Mouse (Mus musculus): Measurements from ENCODE around the gene Klf12. TPM values are rescaled to one million over a fixed set of nuclear protein-coding genes. Genes with fewer than 3 reads are reported as not detected.

Gene Klf12
- polyA plus RNA-seq, 1 experiment from 2014 or later, result 5.7 TPM

DNA sequence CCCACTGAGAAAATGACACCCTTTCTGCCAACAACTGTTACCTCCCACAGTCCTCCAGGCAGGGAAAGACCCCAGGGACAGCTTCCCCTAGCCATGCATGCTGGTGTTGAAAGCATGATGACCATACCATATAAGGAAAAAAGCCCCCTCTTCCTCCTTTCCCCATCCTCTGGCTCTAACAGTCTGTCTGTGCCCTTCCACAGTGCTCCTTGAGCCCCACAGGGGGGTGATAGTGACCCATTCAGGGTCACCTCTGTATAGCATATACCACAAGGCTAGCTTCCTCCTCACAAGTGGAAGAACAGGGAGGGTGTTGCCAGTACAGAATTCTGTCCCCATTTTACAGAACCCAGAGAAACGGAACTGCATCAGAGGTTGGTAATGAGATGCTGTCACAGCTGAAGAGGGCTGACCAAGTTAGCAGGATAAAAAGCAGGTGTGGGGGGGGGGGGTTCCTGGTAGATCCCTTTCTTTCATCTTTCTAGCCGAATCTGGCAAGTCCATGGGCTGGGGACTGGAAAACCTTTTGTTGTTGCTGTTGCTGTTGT, 214.9 kb downstream of the Klf12 start:
- Histone ChIP-seq H3K4me1 (ENCODE audit: control insufficient read depth in 2 of 2, insufficient read depth in 2 of 2, low read length in 2 of 2) (peaks cover 2 to 7% of the 10 kb centered on the region in 2 experiments; a peak in 3 of 4 replicates), H3K4me2 (ENCODE audit: low read length) (no peak overlapping the region), H3K27ac (replicated peaks in 1 of 2; ENCODE audit: control insufficient read depth in 1 of 2, insufficient read depth in 1 of 2, low read depth in 2 of 2, low read length in 2 of 2) (no peak overlapping the region), H3K9me3 (ENCODE audit: control insufficient read depth, low read length) (no peaks in the 10 kb centered on the region), H3K27me3 (ENCODE audit: control insufficient read depth, insufficient read depth, low read length) (no peaks in the 10 kb centered on the region), H3K4me3 (ENCODE audit: control insufficient read depth in 1 of 2, insufficient read depth in 1 of 2, low read depth in 1 of 2, low read length in 2 of 2) (no peak overlapping the region), H3K36me3 (ENCODE audit: control insufficient read depth, insufficient read depth, low read length) (no peaks in the 10 kb centered on the region), H3K9ac (ENCODE audit: low read length) (no peak overlapping the region)
- 54% methylated on average over 2 of the region's 2 CpGs for WGBS
- no peak for ATAC-seq (ENCODE audit: insufficient number of reproducible peaks, insufficient read depth, low FRiP score, low read depth)

DNA sequence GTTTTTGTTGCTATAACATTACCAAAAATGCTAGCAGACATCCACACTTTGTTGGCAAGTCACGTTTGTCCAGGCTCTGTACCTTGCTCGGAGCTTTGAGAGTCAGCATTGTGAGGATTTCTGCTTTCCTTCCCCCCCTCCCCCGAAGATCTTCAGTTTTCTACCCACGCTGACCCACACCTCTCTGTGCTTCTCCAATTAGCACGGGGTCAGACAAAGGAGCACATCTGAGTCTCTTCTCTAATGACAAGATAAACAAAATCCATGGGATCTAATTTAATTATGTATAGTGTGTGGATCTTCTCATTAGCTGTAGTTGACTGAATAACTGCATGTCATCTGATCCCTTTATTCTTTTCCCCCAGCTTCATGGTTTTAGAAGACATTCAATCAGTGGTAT, 215.8 kb downstream of the Klf12 start:
- H3K4me2 ChIP-seq (ENCODE audit: low read length), result no peak overlapping the region
- H3K27ac ChIP-seq (replicated peaks in 1 of 2; ENCODE audit: control insufficient read depth in 1 of 2, insufficient read depth in 1 of 2, low read depth in 2 of 2, low read length in 2 of 2), result no peak overlapping the region
- no peak overlapping the region for H3K4me3 ChIP-seq (ENCODE audit: control insufficient read depth in 1 of 2, insufficient read depth in 1 of 2, low read depth in 1 of 2, low read length in 2 of 2)
- no peak overlapping the region for H3K9ac ChIP-seq (ENCODE audit: low read length)
- no peaks in the 10 kb centered on the region for H3K27me3 ChIP-seq (ENCODE audit: control insufficient read depth, insufficient read depth, low read length)
- H3K36me3 ChIP-seq (ENCODE audit: control insufficient read depth, insufficient read depth, low read length), result no peaks in the 10 kb centered on the region
- WGBS, result 53% methylated on average over 5 of the region's 5 CpGs
- no peaks in the 10 kb centered on the region for H3K9me3 ChIP-seq (ENCODE audit: control insufficient read depth, low read length)
- ATAC-seq (ENCODE audit: insufficient number of reproducible peaks, insufficient read depth, low FRiP score, low read depth), result no peak
- peaks cover 2 to 7% of the 10 kb centered on the region in 2 experiments; a peak in 3 of 4 replicates for H3K4me1 ChIP-seq (ENCODE audit: control insufficient read depth in 2 of 2, insufficient read depth in 2 of 2, low read length in 2 of 2)

DNA sequence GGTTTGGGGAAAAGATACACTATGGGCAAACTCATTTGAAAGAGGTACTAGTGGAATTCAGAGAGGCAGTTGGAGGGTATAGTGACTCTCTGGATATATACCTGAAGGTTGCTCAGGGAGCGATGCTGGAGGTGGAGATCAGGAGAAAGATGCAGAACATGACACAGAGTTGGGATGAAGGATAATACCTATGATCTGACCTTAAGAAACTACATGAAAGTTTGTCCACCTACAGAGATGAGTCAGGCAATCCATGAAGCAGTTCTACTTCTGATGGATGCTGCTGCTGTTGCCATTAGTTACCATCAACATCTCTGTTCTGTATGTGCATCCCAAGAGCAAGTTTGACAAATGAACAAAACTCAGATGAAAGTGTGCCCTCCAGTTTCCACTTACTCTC, 222.0 kb downstream of the Klf12 start:
- no peak overlapping the region for H3K4me2 ChIP-seq (ENCODE audit: low read length)
- H3K27me3 ChIP-seq (ENCODE audit: control insufficient read depth, insufficient read depth, low read length), result no peaks in the 10 kb centered on the region
- no peaks in the 10 kb centered on the region for H3K9me3 ChIP-seq (ENCODE audit: control insufficient read depth, low read length)
- no peak overlapping the region for H3K4me3 ChIP-seq (ENCODE audit: control insufficient read depth in 1 of 2, insufficient read depth in 1 of 2, low read depth in 1 of 2, low read length in 2 of 2)
- H3K36me3 ChIP-seq (ENCODE audit: control insufficient read depth, insufficient read depth, low read length), result no peaks in the 10 kb centered on the region
- H3K27ac ChIP-seq (replicated peaks in 1 of 2; ENCODE audit: control insufficient read depth in 1 of 2, insufficient read depth in 1 of 2, low read depth in 2 of 2, low read length in 2 of 2), result no peak overlapping the region
- WGBS, result 100% methylated on average over 1 of the region's 1 CpGs
- no peak for ATAC-seq (ENCODE audit: insufficient number of reproducible peaks, insufficient read depth, low FRiP score, low read depth)
- no peaks in the 10 kb centered on the region for H3K4me1 ChIP-seq (ENCODE audit: control insufficient read depth in 2 of 2, insufficient read depth in 2 of 2, low read length in 2 of 2)
- H3K9ac ChIP-seq (ENCODE audit: low read length), result no peak overlapping the region

DNA sequence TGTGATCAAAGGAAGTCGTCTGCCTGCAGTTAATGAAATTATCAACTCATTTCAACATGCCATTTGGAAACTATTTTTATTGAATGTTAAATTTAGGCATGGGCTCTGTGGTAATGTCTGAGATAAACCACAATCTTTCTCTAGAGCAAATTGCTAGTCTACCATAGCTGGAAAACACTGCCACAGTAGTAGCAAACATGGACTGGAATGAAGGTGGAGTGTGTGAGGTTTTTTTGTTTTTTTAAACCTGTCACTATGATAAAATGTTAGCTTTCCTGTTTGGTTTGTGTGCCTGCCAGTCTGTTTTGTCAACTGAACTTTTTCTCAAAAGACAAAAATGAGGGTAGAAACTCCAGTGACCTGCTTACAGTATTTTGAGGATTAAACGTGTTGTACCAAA, 230.3 kb downstream of the Klf12 start:
- Histone ChIP-seq H3K4me2 (ENCODE audit: low read length) (no peak overlapping the region), H3K27me3 (ENCODE audit: control insufficient read depth, insufficient read depth, low read length) (no peaks in the 10 kb centered on the region), H3K27ac (replicated peaks in 1 of 2; ENCODE audit: control insufficient read depth in 1 of 2, insufficient read depth in 1 of 2, low read depth in 2 of 2, low read length in 2 of 2) (no peak overlapping the region), H3K36me3 (ENCODE audit: control insufficient read depth, insufficient read depth, low read length) (no peaks in the 10 kb centered on the region), H3K4me1 (ENCODE audit: control insufficient read depth in 2 of 2, insufficient read depth in 2 of 2, low read length in 2 of 2) (peaks cover 0 to 2% of the 10 kb centered on the region in 2 experiments; a peak in 1 of 4 replicates), H3K9me3 (ENCODE audit: control insufficient read depth, low read length) (no peaks in the 10 kb centered on the region), H3K9ac (ENCODE audit: low read length) (no peak overlapping the region), H3K4me3 (ENCODE audit: control insufficient read depth in 1 of 2, insufficient read depth in 1 of 2, low read depth in 1 of 2, low read length in 2 of 2) (no peak overlapping the region)
- 50% methylated on average over 2 of the region's 2 CpGs for WGBS
- ATAC-seq (ENCODE audit: insufficient number of reproducible peaks, insufficient read depth, low FRiP score, low read depth), result no peak

DNA sequence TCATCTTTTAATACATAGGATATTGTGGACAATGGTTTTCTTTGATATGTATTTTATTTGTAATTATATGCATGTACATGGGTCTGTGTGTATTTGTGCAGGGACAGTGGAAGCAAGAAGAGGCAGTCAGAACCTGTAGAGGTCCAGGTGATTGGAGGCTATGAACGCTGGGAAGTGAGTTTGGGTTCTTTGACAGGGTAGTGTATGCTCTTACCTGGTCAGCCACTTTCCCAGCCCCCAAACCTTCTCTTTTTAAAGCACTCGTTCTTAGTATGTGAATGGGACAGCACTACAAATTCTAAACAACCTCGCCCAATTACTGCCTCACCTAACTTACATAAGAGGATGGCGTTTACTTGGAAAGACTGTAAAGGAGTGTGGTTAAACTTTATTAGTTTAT, 231.0 kb downstream of the Klf12 start:
- Histone ChIP-seq H3K27ac (replicated peaks in 1 of 2; ENCODE audit: control insufficient read depth in 1 of 2, insufficient read depth in 1 of 2, low read depth in 2 of 2, low read length in 2 of 2) (no peak overlapping the region), H3K9me3 (ENCODE audit: control insufficient read depth, low read length) (no peaks in the 10 kb centered on the region), H3K4me1 (ENCODE audit: control insufficient read depth in 2 of 2, insufficient read depth in 2 of 2, low read length in 2 of 2) (peaks cover 0 to 2% of the 10 kb centered on the region in 2 experiments; a peak in 1 of 4 replicates), H3K9ac (ENCODE audit: low read length) (no peak overlapping the region), H3K36me3 (ENCODE audit: control insufficient read depth, insufficient read depth, low read length) (no peaks in the 10 kb centered on the region), H3K27me3 (ENCODE audit: control insufficient read depth, insufficient read depth, low read length) (no peaks in the 10 kb centered on the region), H3K4me2 (ENCODE audit: low read length) (no peak overlapping the region), H3K4me3 (ENCODE audit: control insufficient read depth in 1 of 2, insufficient read depth in 1 of 2, low read depth in 1 of 2, low read length in 2 of 2) (no peak overlapping the region)
- 82% methylated on average over 4 of the region's 4 CpGs for WGBS
- no peak for ATAC-seq (ENCODE audit: insufficient number of reproducible peaks, insufficient read depth, low FRiP score, low read depth)

DNA sequence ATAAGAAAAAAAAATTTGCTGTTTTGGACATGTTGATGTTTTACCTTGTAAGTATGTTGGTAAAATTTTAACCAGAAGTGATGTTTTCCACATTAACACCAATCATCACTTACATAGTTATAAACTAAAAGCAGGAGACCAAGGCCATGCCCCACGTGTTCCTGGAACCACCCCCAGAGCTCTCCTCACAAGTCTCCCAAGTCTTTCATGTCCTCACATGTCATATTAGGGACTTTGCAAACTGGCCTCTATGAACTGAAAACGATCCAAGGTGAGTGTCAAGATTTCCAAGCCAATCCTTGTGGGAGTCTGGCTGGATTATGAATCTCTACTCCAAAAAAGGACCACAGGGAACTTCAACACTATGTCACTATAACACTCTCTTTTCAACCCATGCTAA, 231.6 kb downstream of the Klf12 start:
- Histone ChIP-seq H3K9me3 (ENCODE audit: control insufficient read depth, low read length) (no peaks in the 10 kb centered on the region), H3K36me3 (ENCODE audit: control insufficient read depth, insufficient read depth, low read length) (no peaks in the 10 kb centered on the region), H3K27ac (replicated peaks in 1 of 2; ENCODE audit: control insufficient read depth in 1 of 2, insufficient read depth in 1 of 2, low read depth in 2 of 2, low read length in 2 of 2) (no peak overlapping the region)

DNA sequence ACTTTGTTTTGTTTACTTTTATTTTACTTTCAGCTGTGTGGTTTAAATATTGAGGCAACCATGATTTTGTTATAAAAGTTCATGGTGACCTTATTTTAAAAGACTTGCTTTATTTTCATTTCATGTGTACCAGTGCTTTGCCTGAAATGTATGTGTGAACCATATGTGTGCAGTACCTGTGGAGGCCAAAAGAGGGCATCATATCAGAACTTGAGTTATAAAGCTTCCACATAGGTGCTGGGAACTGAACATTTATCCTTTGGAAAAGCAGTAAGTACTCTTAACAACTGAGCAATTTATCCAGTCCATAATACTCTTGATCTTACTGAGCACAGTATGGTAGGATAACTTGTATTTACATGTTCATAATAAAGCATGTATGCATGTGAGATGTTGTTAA, 239.0 kb downstream of the Klf12 start:
- ATAC-seq (ENCODE audit: insufficient number of reproducible peaks, insufficient read depth, low FRiP score, low read depth), result no peak
- Histone ChIP-seq H3K4me3 (ENCODE audit: control insufficient read depth in 1 of 2, insufficient read depth in 1 of 2, low read depth in 1 of 2, low read length in 2 of 2) (no peak overlapping the region), H3K27me3 (ENCODE audit: control insufficient read depth, insufficient read depth, low read length) (no peaks in the 10 kb centered on the region), H3K27ac (replicated peaks in 1 of 2; ENCODE audit: control insufficient read depth in 1 of 2, insufficient read depth in 1 of 2, low read depth in 2 of 2, low read length in 2 of 2) (no peak overlapping the region), H3K4me1 (ENCODE audit: control insufficient read depth in 2 of 2, insufficient read depth in 2 of 2, low read length in 2 of 2) (no peaks in the 10 kb centered on the region), H3K9ac (ENCODE audit: low read length) (no peak overlapping the region), H3K4me2 (ENCODE audit: low read length) (no peak overlapping the region), H3K9me3 (ENCODE audit: control insufficient read depth, low read length) (peaks cover 3% of the 10 kb centered on the region; the same call in 1 of the 2 replicates), H3K36me3 (ENCODE audit: control insufficient read depth, insufficient read depth, low read length) (no peaks in the 10 kb centered on the region)

More for the DNA sequence above, 231.6 kb downstream of the Klf12 start:
- ATAC-seq (ENCODE audit: insufficient number of reproducible peaks, insufficient read depth, low FRiP score, low read depth), result no peak
- 85% methylated on average over 2 of the region's 2 CpGs for WGBS
- Histone ChIP-seq H3K4me3 (ENCODE audit: control insufficient read depth in 1 of 2, insufficient read depth in 1 of 2, low read depth in 1 of 2, low read length in 2 of 2) (no peak overlapping the region), H3K27me3 (ENCODE audit: control insufficient read depth, insufficient read depth, low read length) (no peaks in the 10 kb centered on the region), H3K4me2 (ENCODE audit: low read length) (no peak overlapping the region), H3K4me1 (ENCODE audit: control insufficient read depth in 2 of 2, insufficient read depth in 2 of 2, low read length in 2 of 2) (peaks cover 0 to 2% of the 10 kb centered on the region in 2 experiments; a peak in 1 of 4 replicates), H3K9ac (ENCODE audit: low read length) (no peak overlapping the region)

DNA sequence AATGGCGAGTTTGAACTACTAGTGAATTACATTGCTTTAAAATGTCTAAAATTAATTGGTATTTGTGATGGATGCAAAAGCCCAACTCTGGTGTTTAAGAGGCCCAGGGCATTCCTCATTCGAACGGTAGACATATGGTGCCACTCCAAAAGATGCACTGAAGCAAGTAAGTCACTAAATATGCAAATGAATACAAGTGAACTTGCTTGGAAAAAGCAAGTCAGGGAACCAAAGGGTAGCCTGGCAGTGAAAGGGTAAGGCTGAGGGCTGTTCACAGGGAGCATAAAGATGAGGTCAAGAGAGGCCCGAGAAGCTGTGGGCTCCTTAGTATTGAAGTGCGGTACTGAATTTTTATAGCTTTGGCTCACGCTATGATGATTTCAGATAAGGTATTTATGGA, 242.7 kb downstream of the Klf12 start:
- Histone ChIP-seq H3K27me3 (ENCODE audit: control insufficient read depth, insufficient read depth, low read length) (no peaks in the 10 kb centered on the region), H3K4me2 (ENCODE audit: low read length) (no peak overlapping the region), H3K9ac (ENCODE audit: low read length) (no peak overlapping the region), H3K4me3 (ENCODE audit: control insufficient read depth in 1 of 2, insufficient read depth in 1 of 2, low read depth in 1 of 2, low read length in 2 of 2) (no peak overlapping the region), H3K36me3 (ENCODE audit: control insufficient read depth, insufficient read depth, low read length) (no peaks in the 10 kb centered on the region), H3K9me3 (ENCODE audit: control insufficient read depth, low read length) (peaks cover 3% of the 10 kb centered on the region; the same call in 1 of the 2 replicates), H3K4me1 (ENCODE audit: control insufficient read depth in 2 of 2, insufficient read depth in 2 of 2, low read length in 2 of 2) (no peaks in the 10 kb centered on the region), H3K27ac (replicated peaks in 1 of 2; ENCODE audit: control insufficient read depth in 1 of 2, insufficient read depth in 1 of 2, low read depth in 2 of 2, low read length in 2 of 2) (no peak overlapping the region)
- ATAC-seq (ENCODE audit: insufficient number of reproducible peaks, insufficient read depth, low FRiP score, low read depth), result no peak
- 86% methylated on average over 6 of the region's 6 CpGs for WGBS
